Mouse (Mus musculus): ENCODE data around the gene Nlrc3. TPM values are rescaled to one million over a fixed set of nuclear protein-coding genes. Genes with fewer than 3 reads are reported as not detected.

Gene Nlrc3
- polyA plus RNA-seq, 1 experiment from 2014 or later = 0.18 TPM

DNA sequence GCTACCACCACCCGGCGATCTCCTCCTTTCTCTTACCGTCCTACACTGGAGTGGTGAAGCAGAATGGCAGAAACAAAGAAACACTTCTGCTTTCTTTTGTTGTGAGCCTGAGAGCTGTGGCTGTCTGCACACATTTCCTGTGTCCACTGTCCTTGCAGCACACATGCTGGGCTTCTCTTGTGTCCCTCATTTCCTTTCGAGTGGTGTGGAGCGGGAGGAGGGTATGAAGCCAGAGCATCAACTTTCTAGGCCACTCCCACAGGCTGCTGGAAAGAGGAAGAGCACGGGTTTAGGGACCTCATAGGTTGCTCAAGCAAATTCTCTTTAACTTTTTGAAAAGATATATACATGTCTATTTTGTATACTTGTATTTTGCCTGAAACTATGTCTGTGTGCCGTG is 47.3 kb downstream of the Nlrc3 start:
- H3K4me2 ChIP-seq = no peak overlapping the region
- H3K9me3 ChIP-seq (replicated peaks) = no peaks in the 10 kb centered on the region
- WGBS (ENCODE audit: insufficient replicate concordance) = 53% methylated on average over 7 of the region's 7 CpGs
- H3K4me1 ChIP-seq (replicated peaks) = 0 out of 2 replicates have a peak, but pooled peaks cover 4% of the 10 kb centered on the region
- H3K27me3 ChIP-seq = no peaks in the 10 kb centered on the region
- no peak overlapping the region for H3K4me3 ChIP-seq (replicated peaks)
- no peak overlapping the region for H3K9ac ChIP-seq
- H3K27ac ChIP-seq (replicated peaks) = no peak overlapping the region
- peaks cover 36% of the 10 kb centered on the region for H3K36me3 ChIP-seq (replicated peaks)
- no peak for ATAC-seq (ENCODE audit: insufficient read depth)

DNA sequence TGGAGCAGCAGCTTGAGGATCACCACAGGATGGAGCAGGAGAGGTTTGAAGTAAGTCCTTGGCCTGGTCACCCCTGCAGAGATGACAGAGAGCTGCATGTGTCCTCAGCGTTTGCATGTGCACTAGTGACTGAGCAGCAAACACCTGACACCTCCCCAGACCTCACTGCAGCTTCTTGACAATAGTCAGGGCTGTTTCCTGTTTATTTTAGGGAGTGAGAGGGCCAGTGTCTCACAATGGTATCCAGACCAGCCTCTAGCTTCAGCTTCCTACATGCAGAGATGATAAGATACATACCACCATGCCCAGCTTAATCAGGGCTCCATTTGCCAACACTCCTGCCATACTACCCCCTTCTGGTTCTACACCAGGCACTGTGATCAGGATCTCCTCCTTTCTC is 47.9 kb downstream of the Nlrc3 start:
- Histone ChIP-seq H3K27ac (replicated peaks) (no peak overlapping the region), H3K27me3 (no peaks in the 10 kb centered on the region), H3K9ac (no peak overlapping the region), H3K36me3 (replicated peaks) (peaks cover 41% of the 10 kb centered on the region), H3K4me1 (replicated peaks) (no peaks in the 10 kb centered on the region), H3K4me3 (replicated peaks) (no peak overlapping the region), H3K9me3 (replicated peaks) (no peaks in the 10 kb centered on the region), H3K4me2 (no peak overlapping the region)
- WGBS (ENCODE audit: insufficient replicate concordance) = 27% methylated on average over 1 of the region's 1 CpGs
- ATAC-seq (ENCODE audit: insufficient read depth) = no peak

DNA sequence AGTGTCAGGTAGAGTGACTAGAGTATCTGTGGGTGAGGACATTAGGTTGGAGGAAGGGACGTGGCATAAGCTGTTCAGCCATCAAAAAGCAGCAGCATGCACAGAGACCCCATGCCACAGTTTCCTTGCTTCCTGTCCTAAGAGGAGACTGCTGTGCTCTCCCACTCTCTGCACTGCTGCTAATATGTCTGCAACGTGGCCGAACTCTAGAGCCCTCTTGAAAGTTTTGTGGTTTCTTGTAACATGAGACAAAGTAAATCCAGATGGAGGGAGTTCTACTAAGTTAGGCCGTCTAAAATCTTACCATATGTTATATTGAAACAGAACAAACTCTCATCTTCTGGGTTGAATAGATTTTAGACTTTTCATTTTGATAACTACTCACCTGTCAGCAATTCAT is 52.5 kb downstream of the Nlrc3 start:
- Histone ChIP-seq H3K36me3 (replicated peaks) (peaks cover 39% of the 10 kb centered on the region), H3K27ac (replicated peaks) (no peak overlapping the region)
- 67% methylated on average over 4 of the region's 4 CpGs for WGBS (ENCODE audit: insufficient replicate concordance)

DNA sequence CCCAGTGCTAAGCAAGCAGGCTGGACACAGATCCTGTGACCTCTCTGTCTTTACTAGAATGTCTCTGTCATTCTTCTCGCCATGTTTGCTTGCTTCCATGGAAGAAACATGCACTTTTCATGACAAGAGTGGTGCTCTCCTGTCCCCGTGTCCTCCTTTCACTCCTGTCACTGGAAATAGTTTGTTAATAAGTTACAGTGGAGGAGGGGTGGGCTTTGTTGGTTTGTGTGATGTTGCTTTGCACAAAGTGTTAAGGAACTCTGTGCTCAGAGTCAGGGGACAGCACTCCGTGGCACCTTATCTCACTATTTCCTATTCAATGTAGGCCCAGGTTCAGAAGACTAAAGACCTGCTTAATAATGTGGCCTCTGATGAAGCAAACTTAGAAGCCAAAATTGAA is 52.9 kb downstream of the Nlrc3 start:
- Histone ChIP-seq H3K36me3 (replicated peaks) (peaks cover 39% of the 10 kb centered on the region), H3K4me1 (replicated peaks) (no peaks in the 10 kb centered on the region), H3K9me3 (replicated peaks) (no peaks in the 10 kb centered on the region), H3K9ac (no peak overlapping the region), H3K27ac (replicated peaks) (no peak overlapping the region), H3K27me3 (no peaks in the 10 kb centered on the region), H3K4me2 (no peak overlapping the region), H3K4me3 (replicated peaks) (no peak overlapping the region)
- WGBS (ENCODE audit: insufficient replicate concordance) = 63% methylated on average over 3 of the region's 3 CpGs
- ATAC-seq (ENCODE audit: insufficient read depth) = peak; percentile 40

More for the DNA sequence above, 52.5 kb downstream of the Nlrc3 start:
- H3K4me3 ChIP-seq (replicated peaks) = no peak overlapping the region
- no peaks in the 10 kb centered on the region for H3K9me3 ChIP-seq (replicated peaks)
- no peak overlapping the region for H3K4me2 ChIP-seq
- H3K4me1 ChIP-seq (replicated peaks) = no peaks in the 10 kb centered on the region
- H3K9ac ChIP-seq = no peak overlapping the region
- no peaks in the 10 kb centered on the region for H3K27me3 ChIP-seq
- no peak for ATAC-seq (ENCODE audit: insufficient read depth)

DNA sequence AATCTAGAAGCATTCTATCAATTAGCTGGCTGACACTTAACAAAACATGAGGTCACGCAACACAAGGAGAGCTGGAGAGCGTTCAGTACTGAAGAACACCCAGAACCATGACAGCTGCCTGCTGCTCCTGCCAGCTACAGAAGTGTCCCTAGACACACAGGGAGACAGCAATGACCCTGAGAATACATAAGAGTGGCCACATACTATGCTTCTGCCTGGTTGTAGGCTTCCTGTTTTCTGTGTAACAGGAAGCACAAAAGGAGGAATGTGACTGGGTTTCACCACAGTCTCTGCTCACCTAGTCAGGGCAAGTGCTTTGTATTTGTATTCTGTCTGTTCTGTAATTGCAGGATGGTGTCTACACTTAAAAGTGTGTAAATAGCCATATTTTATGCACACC is 55.7 kb downstream of the Nlrc3 start:
- H3K27ac ChIP-seq (replicated peaks) = no peak overlapping the region
- no peak overlapping the region for H3K4me3 ChIP-seq (replicated peaks)
- ATAC-seq (ENCODE audit: insufficient read depth) = no peak
- H3K27me3 ChIP-seq = no peaks in the 10 kb centered on the region
- H3K4me1 ChIP-seq (replicated peaks) = no peaks in the 10 kb centered on the region
- no peaks in the 10 kb centered on the region for H3K9me3 ChIP-seq (replicated peaks)
- H3K36me3 ChIP-seq (replicated peaks) = peaks cover 29% of the 10 kb centered on the region
- 75% methylated on average over 2 of the region's 2 CpGs for WGBS (ENCODE audit: insufficient replicate concordance)
- H3K9ac ChIP-seq = no peak overlapping the region
- no peak overlapping the region for H3K4me2 ChIP-seq

DNA sequence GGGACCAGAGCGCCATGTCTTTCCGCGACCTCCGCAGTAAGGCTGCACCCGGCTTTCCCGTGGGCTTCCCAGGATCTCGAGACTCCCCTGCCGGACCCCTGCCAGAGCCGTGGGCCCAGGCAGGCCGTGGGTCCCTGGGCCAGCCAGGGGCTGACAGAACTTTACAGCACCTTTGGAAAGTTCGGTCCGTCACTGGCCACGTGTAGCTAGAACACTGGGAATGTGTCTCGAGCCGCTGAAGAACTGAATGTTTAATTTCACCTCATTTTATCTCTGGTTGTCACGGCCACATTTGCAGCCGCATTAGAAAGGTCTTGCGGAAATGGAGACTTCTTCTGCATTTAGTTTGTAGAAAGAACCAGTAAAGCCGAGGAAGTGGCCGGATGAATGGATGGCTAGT is 67.3 kb downstream of the Nlrc3 start:
- Histone ChIP-seq H3K9ac (peak overlapping the region; percentile 79), H3K4me2 (peak overlapping the region; percentile 95), H3K4me3 (replicated peaks) (peak overlapping the region; percentile 73), H3K9me3 (replicated peaks) (no peaks in the 10 kb centered on the region), H3K27me3 (no peaks in the 10 kb centered on the region), H3K36me3 (replicated peaks) (peaks cover 42% of the 10 kb centered on the region), H3K27ac (replicated peaks) (peak overlapping the region; percentile 71), H3K4me1 (replicated peaks) (peaks cover 24% of the 10 kb centered on the region)
- no peak for ATAC-seq (ENCODE audit: insufficient read depth)
- 1% methylated on average over 20 of the region's 20 CpGs for WGBS (ENCODE audit: insufficient replicate concordance)

DNA sequence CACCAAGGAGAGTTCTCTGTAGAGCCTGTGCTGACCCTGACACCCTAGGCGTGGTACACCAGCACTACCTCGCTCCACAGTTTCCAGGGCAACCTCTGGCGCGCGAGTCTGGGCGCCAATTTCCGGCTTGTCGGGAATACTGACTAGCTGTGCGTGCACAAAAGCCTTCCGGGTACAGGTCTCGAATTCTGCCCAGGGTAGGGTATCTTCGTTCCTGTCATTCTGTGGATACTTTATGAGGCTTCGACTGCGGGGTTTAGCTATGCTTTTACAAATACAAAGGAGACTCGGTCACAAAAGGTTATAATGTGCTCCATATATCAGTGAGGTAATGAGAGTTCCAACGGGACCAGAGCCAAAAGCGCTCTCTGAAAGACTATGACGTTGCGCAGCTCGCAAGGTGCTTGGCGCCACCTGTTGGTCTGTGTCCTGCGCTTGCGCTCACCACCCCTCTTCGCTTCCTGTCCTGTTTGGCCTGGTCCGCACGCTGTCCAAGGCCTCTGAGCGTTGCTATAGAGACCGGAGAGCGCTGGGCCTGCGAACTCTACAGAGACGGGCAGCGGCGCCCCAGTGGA is 67.8 kb downstream of the Nlrc3 start, which contains the start of the genes 1700037C18Rik and Cluap1:
1700037C18Rik (minus strand) TSS at position 153 of the 575 bp plus-strand sequence.
Cluap1 (plus strand) TSS at position 265 of the 575 bp plus-strand sequence.
- peak within 1 kb of the TSS; percentile 73 for H3K4me3 ChIP-seq (replicated peaks)
- peak within 1 kb of the TSS; percentile 79 for H3K9ac ChIP-seq
- ATAC-seq (ENCODE audit: insufficient read depth) = peak; percentile 97
- peak within 1 kb of the TSS; percentile 71 for H3K27ac ChIP-seq (replicated peaks)
- H3K9me3 ChIP-seq (replicated peaks) = no peaks in the 10 kb centered on the region
- WGBS (ENCODE audit: insufficient replicate concordance) = under 1% methylated on average over 33 of the region's 33 CpGs
- H3K27me3 ChIP-seq = no peaks in the 10 kb centered on the region
- peak within 1 kb of the TSS; percentile 95 for H3K4me2 ChIP-seq
- H3K36me3 ChIP-seq (replicated peaks) = peaks cover 43% of the 10 kb centered on the region
- peaks cover 24% of the 10 kb centered on the region for H3K4me1 ChIP-seq (replicated peaks)

DNA sequence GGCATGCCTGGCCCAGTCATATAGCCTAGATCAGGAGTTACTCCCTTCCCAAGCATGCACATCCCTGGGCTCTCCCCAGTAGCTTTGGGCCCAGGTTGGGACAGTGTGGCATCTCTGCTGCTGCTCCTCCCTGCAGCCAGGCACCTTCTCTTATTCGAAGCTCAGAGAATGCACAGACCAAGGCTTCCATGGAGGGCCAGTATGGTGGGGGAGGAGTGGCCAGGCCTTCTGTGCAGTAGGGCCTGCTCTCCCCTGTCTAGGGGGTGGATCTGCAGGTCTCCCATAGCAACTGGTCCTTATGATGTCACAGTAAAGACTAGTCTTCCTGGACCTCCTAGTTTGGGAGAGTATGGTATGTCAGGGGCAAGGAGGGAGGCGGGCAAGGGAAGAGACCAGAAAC is 69.0 kb downstream of the Nlrc3 start:
- H3K9me3 ChIP-seq (replicated peaks) = no peaks in the 10 kb centered on the region
- no peak overlapping the region for H3K4me2 ChIP-seq
- no peak overlapping the region for H3K9ac ChIP-seq
- no peak for ATAC-seq (ENCODE audit: insufficient read depth)
- peaks cover 44% of the 10 kb centered on the region for H3K36me3 ChIP-seq (replicated peaks)
- no peak overlapping the region for H3K27ac ChIP-seq (replicated peaks)
- H3K27me3 ChIP-seq = no peaks in the 10 kb centered on the region
- WGBS (ENCODE audit: insufficient replicate concordance) = 63% methylated on average over 2 of the region's 2 CpGs
- H3K4me1 ChIP-seq (replicated peaks) = peaks cover 24% of the 10 kb centered on the region
- no peak overlapping the region for H3K4me3 ChIP-seq (replicated peaks)

DNA sequence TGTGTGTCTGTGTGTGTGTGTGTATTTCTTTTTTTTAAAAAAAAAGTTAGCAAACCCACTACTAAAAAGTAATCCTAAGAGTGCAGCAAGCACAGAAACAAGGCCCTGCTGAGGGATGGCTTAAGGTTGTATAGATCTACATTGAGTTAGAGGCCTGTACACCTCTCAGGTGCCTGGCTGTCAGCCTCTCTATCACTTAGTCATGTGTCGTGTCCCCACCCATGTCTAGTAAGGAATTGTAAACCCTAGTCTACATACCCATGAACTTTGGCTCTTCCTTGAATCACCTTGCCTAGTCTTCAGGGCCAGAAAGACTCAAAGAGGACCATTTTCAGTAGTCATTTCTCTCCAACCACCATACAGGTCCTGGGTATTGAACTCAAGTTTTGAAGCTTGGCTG is 79.9 kb downstream of the Nlrc3 start:
- ATAC-seq (ENCODE audit: insufficient read depth) = no peak
- no peaks in the 10 kb centered on the region for H3K9me3 ChIP-seq (replicated peaks)
- WGBS (ENCODE audit: insufficient replicate concordance) = 74% methylated on average over 1 of the region's 1 CpGs
- no peak overlapping the region for H3K27ac ChIP-seq (replicated peaks)
- peaks cover 22% of the 10 kb centered on the region for H3K4me1 ChIP-seq (replicated peaks)
- no peak overlapping the region for H3K4me3 ChIP-seq (replicated peaks)
- H3K36me3 ChIP-seq (replicated peaks) = peaks cover 51% of the 10 kb centered on the region
- no peak overlapping the region for H3K4me2 ChIP-seq
- no peak overlapping the region for H3K9ac ChIP-seq
- H3K27me3 ChIP-seq = no peaks in the 10 kb centered on the region

DNA sequence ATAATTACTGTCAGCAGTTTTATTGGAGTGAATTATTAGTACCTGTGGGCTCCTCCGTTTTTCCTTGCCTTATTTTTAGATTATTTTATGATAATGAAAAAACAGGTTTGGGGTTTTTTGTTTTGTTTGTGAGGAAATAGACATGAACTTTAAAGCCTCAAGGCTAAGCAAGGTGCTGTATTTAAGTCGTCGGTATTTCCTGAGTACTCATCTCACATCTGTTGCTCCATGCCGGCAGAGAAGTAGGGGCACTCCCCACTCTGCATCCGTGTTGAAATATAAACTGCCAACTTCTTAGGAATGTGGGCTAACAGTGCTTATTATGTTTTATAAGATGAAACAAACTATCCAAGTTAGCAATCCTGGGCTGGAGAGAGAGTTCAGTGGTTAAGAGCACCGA is 80.4 kb downstream of the Nlrc3 start:
- H3K36me3 ChIP-seq (replicated peaks) = peaks cover 46% of the 10 kb centered on the region

DNA sequence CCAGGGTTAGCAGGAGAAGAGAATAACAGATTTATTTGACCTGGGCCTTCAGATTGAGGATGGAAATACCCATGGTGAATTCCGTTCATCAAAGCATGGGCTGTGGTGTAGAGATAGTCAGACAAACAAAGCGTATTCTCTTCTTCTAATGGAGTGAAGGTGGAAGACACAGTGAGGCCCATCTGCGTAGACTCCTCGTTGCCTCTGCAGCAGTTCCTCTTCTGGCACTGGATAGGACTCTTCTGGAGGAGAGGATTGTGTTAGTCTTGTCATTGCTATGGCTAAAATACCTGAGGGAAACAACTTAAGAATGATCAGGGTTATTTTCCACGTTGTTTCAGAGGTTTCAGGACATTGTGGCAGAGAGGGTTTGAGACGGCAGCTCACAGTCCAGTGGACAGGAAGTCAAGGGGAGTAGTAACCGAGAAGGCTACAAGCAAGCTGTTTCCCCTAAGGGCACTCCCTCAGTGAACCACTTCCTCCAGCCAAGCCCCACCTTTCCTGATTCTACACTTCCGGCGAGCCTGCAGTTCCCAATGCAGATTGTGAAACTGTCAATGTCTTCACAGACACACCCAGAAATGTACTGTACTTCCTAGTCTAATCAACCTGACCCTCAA is 81.1 kb downstream of the Nlrc3 start:
- Histone ChIP-seq H3K4me1 (replicated peaks) (peaks cover 22% of the 10 kb centered on the region), H3K4me2 (peak overlapping the region; percentile 21), H3K36me3 (replicated peaks) (peaks cover 38% of the 10 kb centered on the region), H3K27ac (replicated peaks) (peak overlapping the region; percentile 35), H3K9me3 (replicated peaks) (no peaks in the 10 kb centered on the region), H3K4me3 (replicated peaks) (peak overlapping the region; percentile 2; the same call in 1 of the 2 replicates), H3K27me3 (no peaks in the 10 kb centered on the region), H3K9ac (no peak overlapping the region)
- 18% methylated on average over 9 of the region's 9 CpGs for WGBS (ENCODE audit: insufficient replicate concordance)
- peak; percentile 60 for ATAC-seq (ENCODE audit: insufficient read depth)

More for the DNA sequence above, 80.4 kb downstream of the Nlrc3 start:
- peaks cover 22% of the 10 kb centered on the region for H3K4me1 ChIP-seq (replicated peaks)
- ATAC-seq (ENCODE audit: insufficient read depth) = no peak
- H3K4me3 ChIP-seq (replicated peaks) = no peak overlapping the region
- H3K27me3 ChIP-seq = no peaks in the 10 kb centered on the region
- no peaks in the 10 kb centered on the region for H3K9me3 ChIP-seq (replicated peaks)
- WGBS (ENCODE audit: insufficient replicate concordance) = 70% methylated on average over 6 of the region's 6 CpGs
- H3K9ac ChIP-seq = no peak overlapping the region
- no peak overlapping the region for H3K27ac ChIP-seq (replicated peaks)
- no peak overlapping the region for H3K4me2 ChIP-seq

Measured in liver, embryonic 15.5 days (tissue).